Mouse (Mus musculus) heart, postnatal 14 days (tissue): ENCODE data around the gene Ano1. TPM values are rescaled to one million over a fixed set of nuclear protein-coding genes. Genes with fewer than 3 reads are reported as not detected.

Experiments used
- DNase-seq, 2 experiments: peaks; one replicate each; pipeline ENCODE4 v3.0.0; 2021 to 2022
- intact Hi-C: fragments of 180-260 bp; cut with DNase I; formaldehyde crosslinking; loops from one replicate; pipeline ENCODE4 v1.15.1; 2025
- total RNA-seq, 2 experiments: library from RNA; stranded (reverse); gene quantifications; 2 replicates each; pipeline ENCODE4 v1.2.3; 2021

Gene Ano1
- total RNA-seq, 2 experiments from 2014 or later, result 18.8 to 22.6 TPM

DNA sequence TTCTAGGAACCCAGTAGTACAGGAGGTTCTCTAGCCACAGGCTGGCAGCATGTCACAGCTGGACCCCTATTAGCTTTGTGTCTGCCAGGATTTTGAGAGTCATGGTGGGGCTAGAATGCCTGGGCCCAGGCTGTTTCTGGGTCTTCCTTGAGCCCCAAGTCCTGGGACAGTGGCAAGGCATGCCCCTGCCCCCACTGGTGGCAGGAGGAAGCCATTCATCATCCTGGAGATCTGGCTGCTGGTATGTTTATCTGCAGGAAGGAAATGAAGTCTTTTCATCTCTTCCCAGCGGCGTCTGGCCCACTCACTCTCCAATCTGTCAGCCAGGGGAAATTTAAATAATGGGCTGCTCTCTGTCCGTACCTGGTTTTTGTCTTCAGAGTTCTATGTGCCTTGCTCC lies 18.3 kb upstream of the Ano1 start:
- intact Hi-C loops, result loop anchor here (10.0 kb wide), 1 partner anchor 315 kb away; no protein-coding TSS in a partner anchor
- no peak for DNase-seq

GRCm38 (mm10) chr7:144769434-144770080 lies 17.8 kb upstream of the Ano1 start:
- intact Hi-C loops, result loop anchor here (10.0 kb wide), 1 partner anchor 315 kb away; no protein-coding TSS in a partner anchor
- DNase-seq, result no peak

DNA sequence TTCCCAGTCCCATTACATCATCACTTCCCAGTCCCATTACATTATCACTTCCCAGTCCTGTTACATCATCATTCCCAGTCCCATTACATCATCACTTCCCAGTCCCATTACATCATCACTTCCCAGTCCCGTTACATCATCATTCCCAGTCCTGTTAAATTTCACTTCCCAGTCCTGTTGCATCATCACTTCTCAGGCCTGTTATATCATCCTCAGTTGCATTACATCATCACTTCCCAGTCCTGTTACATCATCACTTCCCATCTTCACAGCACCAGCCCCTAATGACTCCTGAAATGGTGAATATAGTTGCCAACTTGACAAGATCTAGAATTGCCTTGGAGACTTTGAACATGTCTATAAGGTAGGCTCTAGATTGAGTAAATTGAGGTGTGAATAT lies 17.1 kb upstream of the Ano1 start:
- intact Hi-C loops, result no loop called here
- no peak for DNase-seq

- intact Hi-C loops, result no loop called here
These were observed 12.9 kb upstream of the Ano1 start for GRCm38 (mm10) chr7:144764537-144765282.

DNA sequence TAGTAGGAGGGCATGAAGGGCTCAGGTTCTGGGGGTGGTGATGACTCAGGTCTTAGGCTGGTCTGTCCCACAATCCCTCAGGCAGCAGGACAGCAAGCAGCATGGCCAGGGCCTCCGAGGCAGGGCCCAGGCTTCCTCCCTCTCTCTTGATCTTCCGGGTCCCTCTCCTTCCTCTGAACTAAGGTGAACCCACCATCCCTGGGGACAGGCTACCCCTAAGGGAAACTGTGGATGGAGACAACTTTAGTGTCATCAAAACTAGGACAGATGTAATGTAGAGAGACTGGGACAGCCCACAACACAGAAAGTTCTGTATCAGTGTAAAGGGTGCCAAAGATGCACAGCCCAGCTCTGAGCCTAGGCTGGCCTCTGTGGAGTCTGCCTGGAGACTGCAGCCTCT lies 12.2 kb upstream of the Ano1 start:
- peak in 1 of 2 experiments; percentile 17 for DNase-seq
- intact Hi-C loops, result no loop called here

More at GRCm38 (mm10) chr7:144764537-144765282, 12.9 kb upstream of the Ano1 start:
- peak; percentile 49 to 51 for DNase-seq

GRCm38 (mm10) chr7:144762496-144763235 lies 10.9 kb upstream of the Ano1 start:
- intact Hi-C loops, result no loop called here
- peak; percentile 30 to 45 for DNase-seq

- no peak for DNase-seq
- intact Hi-C loops, result no loop called here
These were observed 8.5 kb upstream of the Ano1 start for GRCm38 (mm10) chr7:144760228-144760627.

- intact Hi-C loops, result no loop called here
- no peak for DNase-seq
These were observed 7.7 kb upstream of the Ano1 start for GRCm38 (mm10) chr7:144759455-144759854.

DNA sequence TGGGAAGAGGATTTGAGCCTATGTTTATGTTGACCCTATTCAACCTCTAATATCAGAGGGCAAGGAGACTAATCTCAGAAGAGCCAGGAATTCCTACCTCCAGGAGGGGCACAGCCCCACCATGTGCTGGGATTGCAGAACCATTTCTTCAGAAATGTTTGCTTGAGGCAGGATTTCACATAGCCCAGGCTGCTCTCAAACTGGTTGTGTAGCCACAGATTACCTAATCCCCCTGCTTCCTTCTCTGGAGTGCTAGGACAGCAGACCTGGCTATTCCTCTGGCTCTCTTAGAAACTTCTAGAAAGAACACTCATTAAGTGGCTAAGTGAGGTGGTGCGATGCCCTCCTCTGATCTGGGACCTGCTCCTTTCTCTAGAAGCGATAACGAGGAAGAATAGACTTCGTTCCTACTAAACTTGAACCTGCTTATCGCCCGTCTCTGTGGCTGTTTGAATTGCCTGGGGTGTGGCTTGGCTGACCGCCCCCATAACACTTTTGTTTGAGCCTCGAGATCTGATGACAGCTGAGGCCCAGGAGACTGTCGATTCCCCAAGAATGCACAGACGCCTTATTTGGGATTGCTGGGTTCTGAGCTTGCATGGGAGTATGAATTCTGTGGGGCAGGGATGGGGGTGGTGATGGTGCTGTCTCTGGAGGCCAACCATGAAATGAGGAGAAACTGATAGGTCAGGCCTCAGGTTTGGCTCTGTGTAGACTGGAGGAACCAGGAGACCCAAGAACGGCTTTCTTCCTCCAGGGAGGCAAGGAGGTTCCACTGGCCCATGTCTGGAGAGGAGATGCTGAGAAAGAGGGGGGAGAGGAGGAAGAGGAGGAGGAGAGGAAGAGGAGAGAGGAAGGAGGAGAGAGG lies 4.0 kb upstream of the Ano1 start:
- no peak for DNase-seq
- intact Hi-C loops, result no loop called here

GRCm38 (mm10) chr7:144754722-144755121 lies 2.9 kb upstream of the Ano1 start:
- intact Hi-C loops, result no loop called here
- DNase-seq, result peak in 1 of 2 experiments; percentile 28

DNA sequence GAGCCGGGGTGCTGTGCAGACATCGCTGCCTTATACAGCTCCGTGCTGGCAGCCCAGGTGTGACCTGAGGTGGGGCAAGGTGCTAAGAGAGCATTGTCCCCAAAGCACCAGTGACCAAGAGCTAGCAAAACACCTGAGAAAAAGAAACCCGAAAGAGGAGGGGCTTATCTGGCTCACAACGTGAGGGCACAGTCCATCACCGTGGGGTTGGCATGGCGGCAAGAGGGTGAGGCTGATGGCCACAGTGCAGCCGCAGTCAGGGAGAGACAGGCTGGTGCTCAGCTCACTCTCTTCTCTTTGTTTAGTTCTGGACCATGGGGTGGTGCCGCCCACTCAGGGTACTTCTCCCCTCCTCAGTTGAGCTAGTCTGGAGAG lies 1.9 kb upstream of the Ano1 start:
- intact Hi-C loops, result no loop called here
- no peak for DNase-seq

GRCm38 (mm10) chr7:144752919-144753656 lies 1.3 kb upstream of the Ano1 start:
- intact Hi-C loops, result no loop called here
- no peak for DNase-seq

GRCm38 (mm10) chr7:144747756-144748155 lies 4.0 kb downstream of the Ano1 start:
- intact Hi-C loops, result no loop called here
- DNase-seq, result no peak

DNA sequence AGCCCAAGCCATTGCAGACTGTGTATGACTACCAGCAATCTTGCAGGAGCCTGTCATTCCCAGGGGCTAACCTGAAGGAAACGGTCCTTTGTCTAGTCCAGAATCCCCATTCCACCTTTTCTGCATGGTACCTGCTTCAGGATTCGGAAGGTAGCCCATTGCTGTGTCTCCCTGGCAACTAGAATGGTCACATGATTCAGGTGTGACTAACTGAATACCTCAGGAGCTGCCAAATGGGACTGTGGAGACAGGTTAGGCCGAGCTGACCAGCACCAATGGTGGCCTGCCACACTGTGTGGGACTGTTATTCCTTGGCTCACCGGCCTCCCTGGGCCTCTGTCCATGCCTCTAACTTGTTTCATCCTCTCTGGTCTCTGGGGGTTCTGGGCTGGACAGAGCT lies 5.3 kb downstream of the Ano1 start:
- no peak for DNase-seq
- intact Hi-C loops, result no loop called here

DNA sequence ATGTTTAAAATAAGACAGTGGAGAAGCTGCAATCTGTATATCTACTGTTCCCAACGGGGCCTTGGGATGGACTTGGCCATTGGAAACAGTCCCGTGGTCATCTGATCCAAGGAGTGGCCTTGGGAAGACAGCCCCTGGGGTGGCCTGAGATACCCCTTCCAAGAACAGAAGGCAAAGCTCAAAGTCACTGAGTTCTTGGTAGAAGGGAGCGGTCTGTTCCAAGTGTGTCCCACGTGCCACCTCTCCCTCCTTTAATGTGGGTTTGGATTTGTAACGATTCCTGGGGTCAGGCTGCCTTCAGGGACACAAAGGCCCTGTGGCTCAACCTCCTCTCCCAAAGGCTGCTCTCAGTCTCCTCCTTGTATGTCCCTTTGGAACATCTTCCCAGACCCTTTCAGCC lies 7.9 kb downstream of the Ano1 start:
- DNase-seq, result no peak
- intact Hi-C loops, result no loop called here

GRCm38 (mm10) chr7:144740643-144741042 lies 11.1 kb downstream of the Ano1 start:
- intact Hi-C loops, result no loop called here
- no peak for DNase-seq

- no peak for DNase-seq
- intact Hi-C loops, result no loop called here
These were observed 12.0 kb downstream of the Ano1 start for GRCm38 (mm10) chr7:144739810-144740209.

DNA sequence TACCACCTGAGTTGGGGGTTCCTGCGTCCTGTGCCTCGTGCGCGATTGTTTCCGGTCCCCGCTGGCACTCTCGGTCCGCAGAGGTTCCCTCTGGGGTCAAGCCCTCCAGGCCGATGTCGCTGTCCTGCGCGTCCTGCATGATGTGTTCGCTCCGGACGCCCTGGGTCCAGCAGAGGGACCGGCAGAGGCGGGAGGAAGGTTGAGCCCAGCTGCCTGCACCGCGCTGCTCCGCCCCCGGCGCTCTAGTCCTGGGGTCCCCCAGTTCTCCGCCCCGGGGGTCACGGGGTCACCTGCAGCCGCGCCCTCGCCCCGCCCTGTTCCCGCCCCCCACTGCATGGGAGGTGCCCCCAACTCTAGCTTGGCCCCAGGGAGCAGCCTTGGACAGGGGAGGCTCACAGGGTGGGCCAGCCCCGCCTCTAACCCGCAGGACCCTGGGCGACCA lies 13.4 kb downstream of the Ano1 start:
- intact Hi-C loops, result no loop called here
- DNase-seq, result peak; percentile 26 to 36

DNA sequence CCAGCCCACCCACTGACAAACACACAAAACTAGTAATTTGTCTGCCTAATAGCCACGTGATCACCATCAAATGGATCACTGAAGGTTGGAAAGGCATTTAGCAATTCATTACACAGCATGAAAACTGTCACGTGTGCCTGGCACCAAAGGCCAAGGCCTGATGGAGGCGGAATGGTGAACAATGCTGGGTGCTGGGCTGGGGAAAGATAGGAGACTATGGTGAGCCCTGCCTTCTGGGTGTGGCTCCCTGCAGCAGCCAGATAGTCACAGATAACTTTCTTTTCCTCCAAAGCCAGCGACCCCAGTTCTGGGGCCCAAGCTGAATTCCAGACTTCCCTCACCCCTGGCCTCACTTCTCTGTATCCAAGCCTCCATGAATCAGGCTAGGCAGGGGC lies 19.9 kb downstream of the Ano1 start:
- no peak for DNase-seq
- intact Hi-C loops, result loop anchor here (1.0 kb wide), 1 partner anchor 11 kb away; no protein-coding TSS in a partner anchor
